Mouse (Mus musculus) spleen, adult 2 months (tissue): ENCODE measurements at regions not wholly inside any gene's neighbourhood (a gene's known extent, or its start where the extent isn't known, plus 50 kb on each side); places are given as distances from the start of the nearest gene placed in this dataset.

Source experiments
- CTCF ChIP-seq: fragments of 200-500 bp; IDR thresholded peaks from 2 replicates; pipeline ENCODE4 v1.5.1; 2011; ENCODE audit warnings: mild to moderate bottlenecking, inconsistent platforms; ENCODE audit not compliant: insufficient read depth, insufficient read length, insufficient replicate concordance; ENCODE audit errors: extremely low read depth
- POLR2A ChIP-seq: fragments of 200-500 bp; IDR thresholded peaks from 2 replicates; pipeline ENCODE4 v1.6.1; 2011; ENCODE audit warnings: low read depth, low read length, inconsistent platforms

DNA sequence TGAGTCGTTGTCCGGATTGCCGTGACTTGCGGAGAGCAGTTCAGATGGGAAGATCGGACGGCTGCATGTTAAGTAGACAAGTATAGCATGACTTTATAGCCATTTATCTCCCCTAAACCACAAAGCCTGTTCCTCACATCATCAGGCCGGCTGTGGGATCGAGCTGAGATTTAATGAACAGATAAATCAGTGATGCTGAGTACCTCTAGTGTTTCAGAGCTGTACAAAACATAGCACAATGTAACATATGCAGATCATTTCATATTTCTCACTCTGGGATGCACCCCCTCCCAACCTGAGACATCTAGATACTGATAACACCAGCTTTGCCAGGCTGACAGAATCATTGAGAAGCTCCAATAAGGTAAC, 223.5 kb downstream of the Sorl1 start:
- TF ChIP-seq CTCF (no peak), POLR2A (no peak)
